Mouse (Mus musculus): ENCODE data around the gene Rer1. TPM values are rescaled to one million over a fixed set of nuclear protein-coding genes. Genes with fewer than 3 reads are reported as not detected.

Gene Rer1
- polyA plus RNA-seq, 1 experiment from 2014 or later, result 163 TPM

DNA sequence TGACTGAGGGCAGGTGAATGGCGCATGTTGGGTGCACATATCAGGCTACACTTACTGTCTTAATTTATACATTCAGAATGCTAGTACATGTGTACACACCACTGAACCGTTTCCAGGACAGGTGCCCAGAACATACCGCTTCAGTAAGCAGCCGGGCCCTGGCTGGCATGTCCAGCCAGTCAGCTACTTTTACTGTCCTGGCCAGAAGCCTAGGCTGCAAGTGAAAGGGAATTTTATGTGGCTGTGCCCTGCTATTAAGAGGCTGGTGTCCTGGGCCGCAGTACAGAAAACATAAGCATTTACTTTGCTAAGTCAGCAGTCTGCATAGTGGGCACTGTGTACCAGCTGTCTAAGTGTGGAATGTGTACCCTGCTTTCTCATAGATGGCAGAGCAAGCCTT lies 15.3 kb downstream of the Rer1 start:
- Histone ChIP-seq H3K27ac (ENCODE audit: low read depth, low read length) (no peak overlapping the region), H3K9ac (ENCODE audit: low read length) (no peak overlapping the region), H3K4me1 (ENCODE audit: control insufficient read depth, insufficient read depth, low read length) (peaks cover 10% of the 10 kb centered on the region), H3K4me2 (ENCODE audit: low read length) (no peak overlapping the region), H3K36me3 (ENCODE audit: control insufficient read depth, insufficient read depth, low read length) (peaks cover 78% of the 10 kb centered on the region), H3K4me3 (ENCODE audit: low read depth, low read length) (no peak overlapping the region), H3K27me3 (replicated peaks; ENCODE audit: control insufficient read depth, insufficient read depth, low read length) (no peaks in the 10 kb centered on the region), H3K9me3 (replicated peaks; ENCODE audit: control insufficient read depth, low read length) (no peaks in the 10 kb centered on the region)
- ATAC-seq (no peak), DNase-seq (ENCODE audit: low spot score) (no peak)
- WGBS, result 91% methylated on average over 5 of the region's 5 CpGs

DNA sequence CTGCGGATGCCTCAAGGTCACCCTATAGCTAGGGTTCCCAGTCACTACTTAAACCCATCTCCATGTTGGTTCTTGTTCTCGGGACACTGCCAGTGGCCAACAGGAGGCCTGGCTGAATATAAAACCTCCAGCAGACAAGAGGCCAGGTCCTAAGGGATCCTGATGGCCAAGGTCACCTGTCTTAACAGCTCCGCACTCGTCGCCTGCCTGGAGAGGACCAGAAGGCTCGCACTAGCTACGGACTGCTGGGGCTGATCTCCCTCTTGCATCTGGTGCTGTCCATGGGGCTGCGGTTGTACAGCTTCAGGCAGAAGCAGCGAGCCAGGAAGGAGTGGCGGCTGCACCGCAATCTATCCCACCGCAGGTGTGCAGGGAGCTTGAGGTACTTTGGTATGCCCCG lies 16.0 kb downstream of the Rer1 start:
- Histone ChIP-seq H3K27ac (ENCODE audit: low read depth, low read length) (no peak overlapping the region), H3K9ac (ENCODE audit: low read length) (no peak overlapping the region), H3K9me3 (replicated peaks; ENCODE audit: control insufficient read depth, low read length) (no peaks in the 10 kb centered on the region), H3K27me3 (replicated peaks; ENCODE audit: control insufficient read depth, insufficient read depth, low read length) (no peaks in the 10 kb centered on the region), H3K4me2 (ENCODE audit: low read length) (no peak overlapping the region), H3K4me1 (ENCODE audit: control insufficient read depth, insufficient read depth, low read length) (peaks cover 10% of the 10 kb centered on the region), H3K36me3 (ENCODE audit: control insufficient read depth, insufficient read depth, low read length) (peaks cover 71% of the 10 kb centered on the region), H3K4me3 (ENCODE audit: low read depth, low read length) (no peak overlapping the region)
- 93% methylated on average over 13 of the region's 13 CpGs for WGBS
- no peak for DNase-seq (ENCODE audit: low spot score)
- no peak for ATAC-seq

DNA sequence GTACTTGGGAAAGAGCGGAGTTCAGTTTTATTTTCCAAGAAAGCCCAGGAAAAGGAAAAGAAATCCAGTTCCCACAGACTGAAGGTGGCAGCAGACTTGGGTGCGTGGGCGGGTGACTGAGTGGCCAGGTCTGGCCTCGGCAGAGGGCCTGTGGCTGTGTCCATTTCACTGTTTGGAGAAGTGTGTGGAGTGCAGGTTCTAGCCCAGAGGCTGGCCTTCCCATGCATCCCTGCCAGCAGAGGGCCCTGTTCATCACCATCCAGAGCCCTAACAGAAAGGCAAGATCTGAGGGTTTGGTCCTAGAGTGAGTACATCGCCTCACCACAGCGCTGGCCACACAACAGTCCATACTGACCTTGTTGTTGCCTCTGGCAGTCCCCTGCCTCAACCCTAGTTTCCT lies 17.0 kb downstream of the Rer1 start:
- Histone ChIP-seq H3K4me3 (ENCODE audit: low read depth, low read length) (no peak overlapping the region), H3K4me2 (ENCODE audit: low read length) (no peak overlapping the region), H3K9ac (ENCODE audit: low read length) (no peak overlapping the region), H3K9me3 (replicated peaks; ENCODE audit: control insufficient read depth, low read length) (no peaks in the 10 kb centered on the region), H3K27me3 (replicated peaks; ENCODE audit: control insufficient read depth, insufficient read depth, low read length) (no peaks in the 10 kb centered on the region), H3K4me1 (ENCODE audit: control insufficient read depth, insufficient read depth, low read length) (peaks cover 10% of the 10 kb centered on the region), H3K36me3 (ENCODE audit: control insufficient read depth, insufficient read depth, low read length) (peaks cover 61% of the 10 kb centered on the region), H3K27ac (ENCODE audit: low read depth, low read length) (no peak overlapping the region)
- DNase-seq (ENCODE audit: low spot score) (no peak), ATAC-seq (no peak)
- 84% methylated on average over 6 of the region's 6 CpGs for WGBS

DNA sequence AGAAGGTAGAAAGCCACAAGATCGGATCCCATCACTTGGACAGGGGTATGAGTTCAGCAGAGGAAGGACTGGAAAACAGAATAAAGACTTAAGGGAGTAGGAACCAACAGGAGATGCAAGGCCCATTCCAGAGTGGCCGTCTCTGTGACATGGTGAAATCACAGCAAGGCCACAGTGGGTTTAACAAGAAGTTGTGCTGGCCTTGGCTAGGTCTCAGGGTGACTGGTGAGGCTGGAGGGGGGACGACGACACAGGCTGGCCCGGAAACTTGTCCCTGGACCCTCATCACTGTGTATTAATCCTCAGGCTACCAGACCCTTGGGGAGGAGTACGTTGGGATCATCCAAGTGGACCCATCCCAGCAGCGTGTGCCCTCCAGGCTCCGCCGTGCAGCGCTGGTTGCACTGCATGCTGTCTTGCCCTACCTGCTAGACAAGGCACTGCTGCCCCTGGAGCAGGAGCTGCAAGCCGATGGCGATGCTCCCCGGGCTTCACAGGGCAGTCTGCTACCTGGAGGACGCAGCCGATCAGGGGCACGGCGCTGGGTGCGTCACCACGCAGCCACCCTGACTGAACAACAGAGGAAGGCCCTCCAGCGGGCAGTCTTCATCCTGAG lies 17.7 kb downstream of the Rer1 start:
- Histone ChIP-seq H3K27ac (ENCODE audit: low read depth, low read length) (no peak overlapping the region), H3K27me3 (replicated peaks; ENCODE audit: control insufficient read depth, insufficient read depth, low read length) (no peaks in the 10 kb centered on the region), H3K4me2 (ENCODE audit: low read length) (no peak overlapping the region), H3K36me3 (ENCODE audit: control insufficient read depth, insufficient read depth, low read length) (peaks cover 55% of the 10 kb centered on the region), H3K9ac (ENCODE audit: low read length) (no peak overlapping the region), H3K9me3 (replicated peaks; ENCODE audit: control insufficient read depth, low read length) (no peaks in the 10 kb centered on the region), H3K4me1 (ENCODE audit: control insufficient read depth, insufficient read depth, low read length) (peaks cover 10% of the 10 kb centered on the region), H3K4me3 (ENCODE audit: low read depth, low read length) (no peak overlapping the region)
- 93% methylated on average over 20 of the region's 20 CpGs for WGBS
- DNase-seq (ENCODE audit: low spot score) (no peak), ATAC-seq (no peak)

DNA sequence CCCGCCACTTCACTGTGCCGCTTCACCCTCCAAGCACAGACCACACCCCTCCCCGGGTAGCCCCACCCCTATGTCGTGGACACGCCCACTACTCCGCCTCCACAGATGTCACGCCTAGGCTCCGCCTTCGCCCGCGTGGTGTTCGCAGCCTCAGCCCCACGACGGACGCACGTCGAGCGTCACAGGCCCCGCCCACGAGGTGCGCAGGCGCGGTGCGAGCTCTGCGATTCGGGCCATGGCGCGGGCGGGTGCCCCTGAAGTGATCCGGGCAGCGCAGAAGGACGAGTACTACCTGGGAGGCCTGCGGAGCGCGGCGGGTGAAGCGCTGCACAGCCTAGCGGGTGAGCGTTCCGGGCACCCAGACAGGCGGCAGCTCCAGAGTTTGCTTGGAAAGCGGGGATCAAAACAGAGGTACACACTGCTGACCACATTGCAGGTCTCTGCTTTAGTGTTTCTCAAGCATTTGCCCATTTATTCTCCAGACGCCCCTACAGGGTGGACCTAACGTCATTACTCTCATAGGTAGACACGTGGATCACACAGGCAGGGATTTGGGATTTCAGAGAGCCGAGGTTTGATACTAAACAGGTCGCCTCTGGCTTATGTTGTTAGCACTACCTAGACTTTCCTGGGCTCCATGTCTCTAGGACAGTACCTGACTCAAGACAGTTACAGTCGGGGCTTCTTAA lies 19.2 kb downstream of the Rer1 start, which contains the start of gene Pex10:
Pex10 (plus strand) TSS at position 183 of the 689 bp plus-strand sequence.
- Histone ChIP-seq H3K9ac (ENCODE audit: low read length) (peak within 1 kb of the TSS; percentile 82), H3K27ac (ENCODE audit: low read depth, low read length) (peak within 1 kb of the TSS; percentile 77), H3K9me3 (replicated peaks; ENCODE audit: control insufficient read depth, low read length) (no peaks in the 10 kb centered on the region), H3K4me3 (ENCODE audit: low read depth, low read length) (peak within 1 kb of the TSS; percentile 65), H3K4me1 (ENCODE audit: control insufficient read depth, insufficient read depth, low read length) (peaks cover 10% of the 10 kb centered on the region), H3K27me3 (replicated peaks; ENCODE audit: control insufficient read depth, insufficient read depth, low read length) (no peaks in the 10 kb centered on the region), H3K4me2 (ENCODE audit: low read length) (peak within 1 kb of the TSS; percentile 86), H3K36me3 (ENCODE audit: control insufficient read depth, insufficient read depth, low read length) (peaks cover 41% of the 10 kb centered on the region)
- under 1% methylated on average over 48 of the region's 48 CpGs for WGBS
- ATAC-seq, result peak; percentile 92
- peak; percentile 98 for DNase-seq (ENCODE audit: low spot score)

DNA sequence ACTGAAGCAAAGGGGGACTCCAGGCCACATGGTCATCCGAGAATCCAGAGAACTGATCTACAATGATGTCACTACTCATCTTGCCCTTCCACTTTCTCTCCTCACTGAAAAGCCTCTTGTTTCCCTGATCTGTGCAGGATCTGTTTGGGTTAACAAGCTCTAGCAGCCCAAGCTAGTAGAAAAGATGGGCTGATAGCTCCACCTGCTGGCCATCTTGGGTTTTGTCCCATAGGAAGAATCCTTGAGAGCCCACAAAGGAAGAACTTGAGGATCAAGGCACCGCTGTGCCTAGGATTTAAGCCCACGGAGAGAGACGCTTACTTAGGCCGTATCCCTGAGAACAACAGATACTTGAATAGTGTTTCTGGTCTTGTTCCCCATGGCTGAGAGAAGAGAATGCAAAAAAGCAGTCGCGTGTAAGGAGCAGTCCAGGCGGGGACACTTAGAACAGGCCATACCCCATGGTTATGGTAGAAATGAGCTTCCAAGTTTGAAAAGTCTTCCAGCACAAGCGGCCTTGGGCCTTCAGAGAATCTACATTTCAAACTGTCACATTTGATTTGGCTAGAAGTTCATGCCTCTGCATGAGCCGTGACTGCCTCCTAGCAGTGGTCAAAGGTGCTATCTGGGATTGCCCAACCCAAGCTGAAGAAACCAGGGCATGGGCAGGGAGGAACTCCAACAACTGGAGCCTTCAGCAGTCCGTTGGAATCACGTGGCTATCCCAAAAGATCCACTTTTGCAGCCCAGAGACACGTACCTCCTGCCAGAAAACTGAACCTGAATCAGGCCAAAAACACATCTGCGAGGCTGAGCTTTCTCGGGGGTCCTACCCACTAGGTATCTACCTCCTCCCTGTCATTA lies 20.0 kb downstream of the Rer1 start:
- Histone ChIP-seq H3K4me1 (ENCODE audit: control insufficient read depth, insufficient read depth, low read length) (peaks cover 10% of the 10 kb centered on the region), H3K4me2 (ENCODE audit: low read length) (peak overlapping the region; percentile 86), H3K36me3 (ENCODE audit: control insufficient read depth, insufficient read depth, low read length) (peaks cover 33% of the 10 kb centered on the region), H3K9me3 (replicated peaks; ENCODE audit: control insufficient read depth, low read length) (no peaks in the 10 kb centered on the region), H3K4me3 (ENCODE audit: low read depth, low read length) (peak overlapping the region; percentile 65), H3K27ac (ENCODE audit: low read depth, low read length) (peak overlapping the region; percentile 77), H3K9ac (ENCODE audit: low read length) (peak overlapping the region; percentile 33), H3K27me3 (replicated peaks; ENCODE audit: control insufficient read depth, insufficient read depth, low read length) (no peaks in the 10 kb centered on the region)
- DNase-seq (ENCODE audit: low spot score) (peak; percentile 97), ATAC-seq (peak; percentile 69)
- 8% methylated on average over 15 of the region's 15 CpGs for WGBS

DNA sequence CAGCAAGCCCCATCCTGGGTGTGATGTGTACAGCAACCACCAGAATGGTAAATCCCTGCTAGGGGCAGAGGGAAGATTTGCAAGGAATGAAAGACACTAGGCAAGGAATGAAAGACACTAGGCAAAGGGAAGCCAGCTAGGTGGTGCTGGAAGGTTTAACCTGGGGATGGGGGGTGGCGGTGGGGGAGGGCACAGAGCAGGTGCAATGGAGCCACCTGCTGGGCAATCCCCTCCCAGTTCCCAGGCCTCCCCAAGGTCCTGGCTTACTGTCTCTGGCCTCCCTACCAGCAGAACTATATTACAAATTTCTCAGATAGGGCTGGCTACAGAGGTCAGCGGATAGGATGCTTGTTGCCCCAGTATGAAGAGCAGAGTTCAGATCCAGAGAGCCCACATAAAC lies 21.7 kb downstream of the Rer1 start:
- no peak overlapping the region for H3K4me3 ChIP-seq (ENCODE audit: low read depth, low read length)
- no peak for DNase-seq (ENCODE audit: low spot score)
- H3K9me3 ChIP-seq (replicated peaks; ENCODE audit: control insufficient read depth, low read length), result no peaks in the 10 kb centered on the region
- H3K36me3 ChIP-seq (ENCODE audit: control insufficient read depth, insufficient read depth, low read length), result peaks cover 16% of the 10 kb centered on the region
- H3K27me3 ChIP-seq (replicated peaks; ENCODE audit: control insufficient read depth, insufficient read depth, low read length), result no peaks in the 10 kb centered on the region
- no peak overlapping the region for H3K4me2 ChIP-seq (ENCODE audit: low read length)
- 72% methylated on average over 2 of the region's 2 CpGs for WGBS
- no peak for ATAC-seq
- peak overlapping the region; percentile 10; the same call in 1 of the 2 replicates for H3K9ac ChIP-seq (ENCODE audit: low read length)
- H3K4me1 ChIP-seq (ENCODE audit: control insufficient read depth, insufficient read depth, low read length), result peaks cover 10% of the 10 kb centered on the region
- no peak overlapping the region for H3K27ac ChIP-seq (ENCODE audit: low read depth, low read length)

DNA sequence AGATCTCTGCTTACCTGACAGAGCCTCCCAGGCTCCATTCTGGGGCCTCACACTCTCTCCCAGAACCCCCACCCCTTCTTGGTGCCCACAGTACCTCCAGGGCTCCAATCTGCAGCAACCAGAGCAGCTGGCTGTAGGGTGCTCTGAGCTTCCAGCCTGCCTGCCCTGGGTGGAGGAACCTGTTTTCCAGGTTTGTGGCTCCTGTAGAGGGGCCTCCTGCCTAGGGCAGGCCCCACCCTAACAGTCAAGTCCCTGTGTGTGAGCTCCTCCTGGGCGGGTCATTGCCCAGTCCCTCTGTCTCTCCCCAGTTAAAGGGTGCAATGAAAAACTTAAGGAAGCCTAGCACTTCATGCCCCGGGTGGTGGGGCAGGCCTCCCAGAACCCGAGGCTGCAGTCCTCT lies 22.3 kb downstream of the Rer1 start:
- H3K4me3 ChIP-seq (ENCODE audit: low read depth, low read length), result no peak overlapping the region
- no peak overlapping the region for H3K27ac ChIP-seq (ENCODE audit: low read depth, low read length)
- no peaks in the 10 kb centered on the region for H3K9me3 ChIP-seq (replicated peaks; ENCODE audit: control insufficient read depth, low read length)
- H3K36me3 ChIP-seq (ENCODE audit: control insufficient read depth, insufficient read depth, low read length), result peaks cover 10% of the 10 kb centered on the region
- no peak overlapping the region for H3K4me2 ChIP-seq (ENCODE audit: low read length)
- ATAC-seq (no peak), DNase-seq (ENCODE audit: low spot score) (no peak)
- H3K9ac ChIP-seq (ENCODE audit: low read length), result peak overlapping the region; percentile 10; the same call in 1 of the 2 replicates
- H3K27me3 ChIP-seq (replicated peaks; ENCODE audit: control insufficient read depth, insufficient read depth, low read length), result no peaks in the 10 kb centered on the region
- WGBS, result 54% methylated on average over 3 of the region's 3 CpGs
- peaks cover 10% of the 10 kb centered on the region for H3K4me1 ChIP-seq (ENCODE audit: control insufficient read depth, insufficient read depth, low read length)
